Mouse (Mus musculus) heart, adult 2 months (tissue): Measurements from ENCODE around the gene Asic1.

Source experiments
- CTCF ChIP-seq: fragments of 200-600 bp; IDR thresholded peaks from 2 replicates; pipeline ENCODE4 v1.8.1; 2022; ENCODE audit warnings: antibody characterized with exemption, mild to moderate bottlenecking, moderate library complexity
- EP300 ChIP-seq: fragments of 200-500 bp; IDR thresholded peaks from 2 replicates; pipeline ENCODE4 v1.6.1; 2011; ENCODE audit warnings: low read depth, low read length, control low read depth; ENCODE audit not compliant: insufficient read depth
- POLR2A ChIP-seq: fragments of 200-500 bp; IDR thresholded peaks from 2 replicates; pipeline ENCODE4 v1.6.1; 2011; ENCODE audit warnings: mild to moderate bottlenecking, low read depth, low read length, control low read depth; ENCODE audit not compliant: insufficient read depth

DNA sequence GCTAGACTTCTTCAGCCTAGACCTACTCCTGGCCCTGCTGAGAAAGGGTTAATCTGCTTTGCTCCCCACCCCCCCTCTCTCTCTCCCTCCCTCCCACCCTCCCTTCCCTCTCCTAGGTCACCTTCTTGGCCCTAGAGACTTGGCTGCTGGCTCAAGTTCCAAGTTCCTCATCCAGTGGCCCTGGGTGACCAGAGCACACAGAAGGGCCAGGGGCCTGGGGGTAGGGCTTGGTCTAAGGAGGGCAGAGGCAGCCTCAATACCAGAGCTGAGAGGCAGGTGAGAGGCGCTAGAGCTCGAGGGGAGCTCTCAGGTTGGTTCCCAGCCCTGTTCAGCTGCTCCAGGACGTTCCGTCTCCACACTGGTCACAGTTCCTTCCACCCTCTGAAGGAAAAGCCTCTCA, 20.8 kb downstream of the Asic1 start:
- no peak for TF ChIP-seq CTCF
- TF ChIP-seq POLR2A: no peak
- no peak for TF ChIP-seq EP300
